Mouse (Mus musculus) thymus, adult 2 months (tissue): ENCODE data around the gene Lrrc34.

Experiments used
- CTCF ChIP-seq: fragments of 200-500 bp; IDR thresholded peaks from 2 replicates; pipeline ENCODE4 v1.5.1; 2012; ENCODE audit warnings: mild to moderate bottlenecking, control low read depth, low read length, moderate library complexity, borderline replicate concordance; ENCODE audit not compliant: control insufficient read depth, poor library complexity, insufficient read depth; ENCODE audit errors: extremely low read depth
- POLR2A ChIP-seq: fragments of 200-500 bp; IDR thresholded peaks from 2 replicates; pipeline ENCODE4 v1.6.1; 2012; ENCODE audit warnings: mild to moderate bottlenecking, low read length, control low read depth, moderate library complexity; ENCODE audit not compliant: control insufficient read depth, poor library complexity, insufficient read depth; ENCODE audit errors: extremely low read depth

GRCm38 (mm10) chr3:30601175-30601574 lies 46.5 kb downstream of the Lrrc34 start:
- no peak for TF ChIP-seq POLR2A
- no peak for TF ChIP-seq CTCF
